Mouse (Mus musculus) cortical plate, adult 2 months (tissue): ENCODE measurements at regions not wholly inside any gene's neighbourhood (a gene's known extent, or its start where the extent isn't known, plus 50 kb on each side); places are given as distances from the start of the nearest gene placed in this dataset.

Experiments
- CTCF ChIP-seq: fragments of 200-500 bp; IDR thresholded peaks from 2 replicates; pipeline ENCODE4 v1.5.1; 2011; ENCODE audit warnings: mild to moderate bottlenecking, control low read depth, low read length; ENCODE audit not compliant: insufficient read depth; ENCODE audit errors: extremely low read depth
- POLR2A ChIP-seq: fragments of 200-500 bp; IDR thresholded peaks from 2 replicates; pipeline ENCODE4 v1.6.1; 2011; ENCODE audit warnings: mild to moderate bottlenecking, low read length, control low read depth; ENCODE audit not compliant: insufficient read depth; ENCODE audit errors: extremely low read depth

DNA sequence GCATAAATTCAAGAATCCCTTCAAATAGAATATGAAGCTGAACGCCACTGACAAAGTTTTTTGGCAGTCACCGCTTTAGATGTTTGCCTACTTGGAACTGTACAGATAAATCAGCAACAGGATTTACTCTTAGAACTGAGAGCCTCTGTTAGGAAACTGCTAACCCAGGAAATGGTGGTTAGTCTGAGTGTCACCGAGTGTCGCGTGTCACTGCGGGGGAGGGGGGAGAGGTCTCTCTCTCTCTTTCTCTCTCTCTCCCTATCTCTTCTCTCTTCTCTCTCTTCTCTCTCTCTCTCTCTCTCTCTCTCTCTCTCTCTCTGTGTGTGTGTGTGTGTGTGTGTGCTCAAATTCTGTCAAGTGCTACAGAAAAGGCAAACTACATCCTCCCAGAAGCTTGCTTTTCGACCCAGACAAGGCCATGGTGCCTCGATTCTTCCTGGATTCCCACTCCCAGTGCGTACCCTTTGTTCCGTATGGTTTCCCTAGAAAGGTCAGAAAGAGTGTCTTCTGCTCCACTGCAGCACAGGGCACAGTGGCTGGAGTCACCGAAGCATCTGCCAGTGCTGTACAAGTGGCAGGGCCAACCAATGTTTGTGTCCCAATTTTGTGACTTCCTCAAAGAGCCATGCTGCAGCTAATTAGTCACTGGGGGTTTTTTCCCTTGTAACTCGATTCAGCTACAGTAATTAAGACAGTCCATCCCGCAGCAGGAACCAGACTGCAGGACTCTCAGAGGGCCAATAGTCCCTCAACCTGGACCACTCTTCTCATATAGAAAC is 87.0 kb downstream of the Cog6 start:
- no peak for TF ChIP-seq CTCF
- TF ChIP-seq POLR2A, result no peak
